Mouse (Mus musculus) heart, embryonic 15.5 days (tissue): ENCODE measurements around the gene Il17a. TPM values are rescaled to one million over a fixed set of nuclear protein-coding genes. Genes with fewer than 3 reads are reported as not detected.

ENCODE experiments used
- ATAC-seq: fragments of 200-750 bp; cut with Nextera tagmentation; replicated peaks from 2 replicates; pipeline ENCODE4 v1.8.0; 2017; ENCODE audit warnings: low read depth, moderate TSS enrichment; ENCODE audit not compliant: insufficient number of reproducible peaks, insufficient read depth, low FRiP score
- H3K27ac ChIP-seq: fragments of 300-500 bp; sonication (generic); 2 replicates; pipeline ENCODE4 v1.5.1; 2015; ENCODE audit warnings: mild to moderate bottlenecking, inconsistent platforms
- H3K27me3 ChIP-seq: fragments of 300-500 bp; sonication (generic); 2 replicates; pipeline ENCODE4 v1.6.1; 2015; ENCODE audit warnings: inconsistent platforms
- H3K36me3 ChIP-seq: fragments of 300-500 bp; sonication (generic); 2 replicates; pipeline ENCODE4 v1.6.1; 2015; ENCODE audit warnings: mild to moderate bottlenecking, inconsistent platforms
- H3K4me1 ChIP-seq: fragments of 300-500 bp; sonication (generic); replicated peaks from 2 replicates; pipeline ENCODE4 v1.6.1; 2015; ENCODE audit warnings: inconsistent platforms
- H3K4me2 ChIP-seq: fragments of 300-500 bp; sonication (generic); 2 replicates; pipeline ENCODE4 v1.6.1; 2015; ENCODE audit warnings: inconsistent platforms, mild to moderate bottlenecking, moderate library complexity
- H3K4me3 ChIP-seq: fragments of 300-500 bp; sonication (generic); 2 replicates; pipeline ENCODE4 v1.5.1; 2015; ENCODE audit warnings: mild to moderate bottlenecking, inconsistent platforms
- H3K9ac ChIP-seq: fragments of 300-500 bp; sonication (generic); 2 replicates; pipeline ENCODE4 v1.6.1; 2015; ENCODE audit warnings: mild to moderate bottlenecking, inconsistent platforms
- H3K9me3 ChIP-seq: fragments of 300-500 bp; sonication (generic); replicated peaks from 2 replicates; pipeline ENCODE4 v1.6.1; 2016; ENCODE audit warnings: inconsistent platforms
- WGBS: fragments of 180-500 bp; shearing (Covaris S2); methylation state at CpG from one replicate; pipeline ENCODE4 v1.1.7; 2015; ENCODE audit warnings: mixed read lengths; 5-methylcytosine and 5-hydroxymethylcytosine counted together
- polyA plus RNA-seq: library from polyadenylated mRNA; unstranded; fragments of >200 nt; fragmentation: Nextera tagmentation; extraction: Ambion mirVana; gene quantifications from 2 replicates; pipeline ENCODE4 v1.2.1, GENCODE M21; 2015

Gene Il17a
- polyA plus RNA-seq: not detected in 2 replicates

GRCm38 (mm10) chr1:20730903-20731302 lies at the start of gene Il17a:
Gene Il17a (plus strand): TSS chr1:20730905.
- WGBS: 85% methylated on average over 10 of the region's 10 CpGs
- H3K27ac ChIP-seq: no peak within 1 kb of the TSS
- H3K9me3 ChIP-seq: no peaks in the 10 kb centered on the region
- no peak for ATAC-seq
- H3K9ac ChIP-seq: no peak within 1 kb of the TSS
- no peaks in the 10 kb centered on the region for H3K27me3 ChIP-seq
- no peaks in the 10 kb centered on the region for H3K4me1 ChIP-seq
- no peaks in the 10 kb centered on the region for H3K36me3 ChIP-seq
- H3K4me3 ChIP-seq: no peak within 1 kb of the TSS
- no peak within 1 kb of the TSS for H3K4me2 ChIP-seq

GRCm38 (mm10) chr1:20682849-20683248 lies 47.9 kb upstream of the Il17a start:
- Histone ChIP-seq H3K27me3 (no peaks in the 10 kb centered on the region), H3K9me3 (no peaks in the 10 kb centered on the region), H3K9ac (no peak overlapping the region), H3K4me2 (no peak overlapping the region), H3K4me3 (no peak overlapping the region), H3K4me1 (no peaks in the 10 kb centered on the region), H3K36me3 (no peaks in the 10 kb centered on the region), H3K27ac (no peak overlapping the region)
- ATAC-seq: no peak

GRCm38 (mm10) chr1:20683386-20683785 lies 47.3 kb upstream of the Il17a start:
- Histone ChIP-seq H3K36me3 (no peaks in the 10 kb centered on the region), H3K4me2 (no peak overlapping the region), H3K27ac (no peak overlapping the region), H3K9me3 (no peaks in the 10 kb centered on the region), H3K27me3 (no peaks in the 10 kb centered on the region), H3K9ac (no peak overlapping the region), H3K4me1 (no peaks in the 10 kb centered on the region), H3K4me3 (no peak overlapping the region)
- no peak for ATAC-seq
- 94% methylated on average over 5 of the region's 5 CpGs for WGBS

- Histone ChIP-seq H3K27ac (no peak overlapping the region), H3K9ac (no peak overlapping the region), H3K4me3 (no peak overlapping the region), H3K9me3 (no peaks in the 10 kb centered on the region), H3K36me3 (no peaks in the 10 kb centered on the region), H3K27me3 (no peaks in the 10 kb centered on the region), H3K4me1 (no peaks in the 10 kb centered on the region), H3K4me2 (no peak overlapping the region)
- ATAC-seq: no peak
- 72% methylated on average over 3 of the region's 3 CpGs for WGBS
Observed at GRCm38 (mm10) chr1:20683853-20684252, 46.9 kb upstream of the Il17a start.

- Histone ChIP-seq H3K27ac (no peak overlapping the region), H3K36me3 (no peaks in the 10 kb centered on the region), H3K4me1 (no peaks in the 10 kb centered on the region), H3K27me3 (no peaks in the 10 kb centered on the region), H3K9me3 (no peaks in the 10 kb centered on the region), H3K9ac (no peak overlapping the region), H3K4me2 (no peak overlapping the region), H3K4me3 (no peak overlapping the region)
- WGBS: 89% methylated on average over 3 of the region's 3 CpGs
- ATAC-seq: no peak
Observed at GRCm38 (mm10) chr1:20684403-20684802, 46.3 kb upstream of the Il17a start.

- Histone ChIP-seq H3K4me1 (no peaks in the 10 kb centered on the region), H3K36me3 (no peaks in the 10 kb centered on the region), H3K9me3 (no peaks in the 10 kb centered on the region), H3K4me3 (no peak overlapping the region), H3K4me2 (no peak overlapping the region), H3K27me3 (no peaks in the 10 kb centered on the region), H3K9ac (no peak overlapping the region), H3K27ac (no peak overlapping the region)
- ATAC-seq: no peak
- 71% methylated on average over 2 of the region's 2 CpGs for WGBS
Observed at GRCm38 (mm10) chr1:20685393-20685792, 45.3 kb upstream of the Il17a start.

- H3K27ac ChIP-seq: no peak overlapping the region
- H3K4me2 ChIP-seq: no peak overlapping the region
- H3K9me3 ChIP-seq: no peaks in the 10 kb centered on the region
- no peaks in the 10 kb centered on the region for H3K27me3 ChIP-seq
- no peaks in the 10 kb centered on the region for H3K4me1 ChIP-seq
- H3K4me3 ChIP-seq: no peak overlapping the region
- H3K36me3 ChIP-seq: no peaks in the 10 kb centered on the region
- H3K9ac ChIP-seq: no peak overlapping the region
- ATAC-seq: no peak
- WGBS: 81% methylated on average over 4 of the region's 4 CpGs
Observed at GRCm38 (mm10) chr1:20685907-20686306, 44.8 kb upstream of the Il17a start.

GRCm38 (mm10) chr1:20691336-20691735 lies 39.4 kb upstream of the Il17a start:
- no peak for ATAC-seq
- 90% methylated on average over 8 of the region's 8 CpGs for WGBS
- Histone ChIP-seq H3K4me1 (no peaks in the 10 kb centered on the region), H3K9me3 (no peaks in the 10 kb centered on the region), H3K27me3 (no peaks in the 10 kb centered on the region), H3K9ac (no peak overlapping the region), H3K27ac (no peak overlapping the region), H3K4me3 (no peak overlapping the region), H3K4me2 (no peak overlapping the region), H3K36me3 (no peaks in the 10 kb centered on the region)

- no peak for ATAC-seq
- no peaks in the 10 kb centered on the region for H3K36me3 ChIP-seq
- no peak overlapping the region for H3K4me3 ChIP-seq
- no peaks in the 10 kb centered on the region for H3K4me1 ChIP-seq
- no peak overlapping the region for H3K4me2 ChIP-seq
- 80% methylated on average over 6 of the region's 6 CpGs for WGBS
- H3K9ac ChIP-seq: no peak overlapping the region
- no peaks in the 10 kb centered on the region for H3K9me3 ChIP-seq
- no peak overlapping the region for H3K27ac ChIP-seq
- H3K27me3 ChIP-seq: no peaks in the 10 kb centered on the region
Observed at GRCm38 (mm10) chr1:20693634-20694313, 36.9 kb upstream of the Il17a start.

- Histone ChIP-seq H3K27me3 (no peaks in the 10 kb centered on the region), H3K9me3 (no peaks in the 10 kb centered on the region), H3K27ac (no peak overlapping the region), H3K9ac (no peak overlapping the region), H3K36me3 (no peaks in the 10 kb centered on the region), H3K4me3 (no peak overlapping the region), H3K4me1 (no peaks in the 10 kb centered on the region), H3K4me2 (no peak overlapping the region)
- no peak for ATAC-seq
- 58% methylated on average over 3 of the region's 3 CpGs for WGBS
Observed at GRCm38 (mm10) chr1:20700011-20700410, 30.7 kb upstream of the Il17a start.

- H3K27me3 ChIP-seq: no peaks in the 10 kb centered on the region
- H3K4me2 ChIP-seq: no peak overlapping the region
- H3K4me1 ChIP-seq: no peaks in the 10 kb centered on the region
- H3K9me3 ChIP-seq: no peaks in the 10 kb centered on the region
- no peak overlapping the region for H3K27ac ChIP-seq
- WGBS: 84% methylated on average over 4 of the region's 4 CpGs
- H3K9ac ChIP-seq: no peak overlapping the region
- no peak overlapping the region for H3K4me3 ChIP-seq
- H3K36me3 ChIP-seq: no peaks in the 10 kb centered on the region
- ATAC-seq: no peak
Observed at GRCm38 (mm10) chr1:20736572-20736971, 5.9 kb downstream of the Il17a start.

GRCm38 (mm10) chr1:20738483-20738882 lies 7.8 kb downstream of the Il17a start:
- Histone ChIP-seq H3K9me3 (no peaks in the 10 kb centered on the region), H3K36me3 (no peaks in the 10 kb centered on the region), H3K27ac (no peak overlapping the region), H3K4me3 (no peak overlapping the region), H3K4me1 (no peaks in the 10 kb centered on the region), H3K9ac (no peak overlapping the region), H3K27me3 (no peaks in the 10 kb centered on the region), H3K4me2 (no peak overlapping the region)
- no peak for ATAC-seq
- WGBS: 73% methylated on average over 2 of the region's 2 CpGs
